Mouse (Mus musculus) bone marrow macrophage, adult 2 months (primary cell): ENCODE data around the gene Ak3. TPM values are rescaled to one million over a fixed set of nuclear protein-coding genes. Genes with fewer than 3 reads are reported as not detected.

ENCODE experiments used
- H3K27ac ChIP-seq: 2 replicates; pipeline ENCODE4 v1.5.1; 2012; ENCODE audit warnings: low read depth, low read length; ENCODE audit not compliant: insufficient read depth
- H3K4me1 ChIP-seq: 2 replicates; pipeline ENCODE4 v1.6.1; 2012; ENCODE audit warnings: low read length; ENCODE audit not compliant: control insufficient read depth, insufficient read depth
- H3K4me3 ChIP-seq: 2 replicates; pipeline ENCODE4 v1.5.1; 2012; ENCODE audit warnings: mild to moderate bottlenecking, low read length, moderate library complexity; ENCODE audit not compliant: insufficient read depth
- CTCF ChIP-seq: IDR thresholded peaks from 2 replicates; pipeline ENCODE4 v1.5.1; 2012; ENCODE audit warnings: low read depth, mild to moderate bottlenecking, low read length, moderate library complexity
- POLR2A ChIP-seq: IDR thresholded peaks from 2 replicates; pipeline ENCODE4 v1.6.1; 2012; ENCODE audit warnings: mild to moderate bottlenecking, low read depth, low read length, borderline replicate concordance
- polyA plus RNA-seq: library from polyadenylated mRNA; stranded (reverse); fragments of >200 nt; gene quantifications from 2 replicates; pipeline ENCODE4 v1.2.4, GENCODE M21; 2012; ENCODE audit not compliant: missing spikeins, insufficient read depth, insufficient read length

The Ak3 gene
- polyA plus RNA-seq, 1 experiment: 42.8 TPM

- Histone ChIP-seq H3K27ac (no peak overlapping the region), H3K4me1 (peaks cover 2% of the 10 kb centered on the region; the same call in 1 of the 2 replicates), H3K4me3 (no peak overlapping the region)
- TF ChIP-seq CTCF: no peak
- no peak for TF ChIP-seq POLR2A
These were observed 11.9 kb upstream of the Ak3 start for GRCm38 (mm10) chr19:29059688-29060087.

GRCm38 (mm10) chr19:29058741-29059140, 11.0 kb upstream of the Ak3 start:
- Histone ChIP-seq H3K27ac (no peak overlapping the region), H3K4me3 (no peak overlapping the region), H3K4me1 (peaks cover 2% of the 10 kb centered on the region; the same call in 1 of the 2 replicates)
- TF ChIP-seq CTCF (no peak), POLR2A (no peak)

GRCm38 (mm10) chr19:29055469-29055868, 7.7 kb upstream of the Ak3 start:
- no peak overlapping the region for H3K27ac ChIP-seq
- TF ChIP-seq CTCF (no peak), POLR2A (no peak)
- no peaks in the 10 kb centered on the region for H3K4me1 ChIP-seq
- no peak overlapping the region for H3K4me3 ChIP-seq

- H3K4me1 ChIP-seq: no peaks in the 10 kb centered on the region
- no peak for TF ChIP-seq CTCF
- TF ChIP-seq POLR2A: no peak
- H3K4me3 ChIP-seq: no peak overlapping the region
- no peak overlapping the region for H3K27ac ChIP-seq
These were observed 6.8 kb upstream of the Ak3 start for GRCm38 (mm10) chr19:29054594-29054993.

GRCm38 (mm10) chr19:29052786-29053185, 5.0 kb upstream of the Ak3 start:
- Histone ChIP-seq H3K27ac (no peak overlapping the region), H3K4me1 (peaks cover 2% of the 10 kb centered on the region; the same call in 1 of the 2 replicates), H3K4me3 (no peak overlapping the region)
- no peak for TF ChIP-seq POLR2A
- no peak for TF ChIP-seq CTCF

GRCm38 (mm10) chr19:29050186-29050980, 2.6 kb upstream of the Ak3 start:
- TF ChIP-seq CTCF: no peak
- TF ChIP-seq POLR2A: no peak
- peaks cover 5% of the 10 kb centered on the region; the same call in 1 of the 2 replicates for H3K4me1 ChIP-seq
- H3K27ac ChIP-seq: no peak overlapping the region
- H3K4me3 ChIP-seq: no peak overlapping the region

GRCm38 (mm10) chr19:29049401-29050075, 1.8 kb upstream of the Ak3 start:
- peaks cover 5% of the 10 kb centered on the region; the same call in 1 of the 2 replicates for H3K4me1 ChIP-seq
- no peak overlapping the region for H3K27ac ChIP-seq

GRCm38 (mm10) chr19:29046961-29047333, 814 bp downstream of the Ak3 start:
- no peak overlapping the region for H3K27ac ChIP-seq
- TF ChIP-seq POLR2A: no peak
- H3K4me3 ChIP-seq: peak overlapping the region; percentile 80
- H3K4me1 ChIP-seq: peaks cover 5% of the 10 kb centered on the region; the same call in 1 of the 2 replicates

More at GRCm38 (mm10) chr19:29049401-29050075, 1.8 kb upstream of the Ak3 start:
- H3K4me3 ChIP-seq: no peak overlapping the region
- TF ChIP-seq CTCF (no peak), POLR2A (no peak)

GRCm38 (mm10) chr19:29045956-29046650, 1.7 kb downstream of the Ak3 start:
- Histone ChIP-seq H3K4me3 (0 out of 2 replicates have a peak overlapping the region, but pooled peaks have one; percentile 3), H3K27ac (no peak overlapping the region), H3K4me1 (peaks cover 5% of the 10 kb centered on the region; the same call in 1 of the 2 replicates)
- TF ChIP-seq POLR2A (no peak), CTCF (no peak)

- no peak overlapping the region for H3K4me3 ChIP-seq
These were observed 2.4 kb downstream of the Ak3 start for GRCm38 (mm10) chr19:29045369-29045768.

More at GRCm38 (mm10) chr19:29045369-29045768, 2.4 kb downstream of the Ak3 start:
- Histone ChIP-seq H3K4me1 (peaks cover 5% of the 10 kb centered on the region; the same call in 1 of the 2 replicates), H3K27ac (no peak overlapping the region)
- no peak for TF ChIP-seq CTCF
- no peak for TF ChIP-seq POLR2A
